Mouse (Mus musculus): ENCODE measurements around the gene Bbs5. TPM values are rescaled to one million over a fixed set of nuclear protein-coding genes. Genes with fewer than 3 reads are reported as not detected.
A peak's percentile ranks its signal among the peaks of the same experiment; 100 is the strongest.
"Not testable (repeated sequence)": the region's sequence is repeated elsewhere in the genome, so short reads cannot be mapped to it uniquely, and the experiment has no call there.

Gene Bbs5
- total and polyA plus RNA-seq, 2 experiments, result 0.49 to 4.5 TPM

DNA sequence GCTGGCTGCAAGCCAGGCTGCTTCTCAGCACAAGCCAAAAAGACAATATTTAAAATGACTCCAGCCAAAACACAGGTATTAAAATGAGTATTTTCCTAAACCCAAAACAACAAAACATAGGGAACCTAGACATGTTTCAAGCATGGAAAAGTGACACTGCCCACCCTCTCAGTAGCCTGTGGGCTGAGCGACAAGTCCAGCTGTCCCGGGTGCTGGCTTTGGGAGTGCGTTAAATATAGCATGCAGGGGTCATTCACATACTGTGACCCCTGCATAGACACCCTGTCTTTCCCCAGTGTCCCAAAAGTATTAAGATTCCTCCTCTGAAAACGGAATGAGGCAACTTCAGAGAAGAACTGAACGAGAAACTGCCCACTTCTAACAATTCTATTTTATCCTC lies 26.8 kb downstream of the Bbs5 start:
- Histone ChIP-seq H3K27me3 (ENCODE audit: control insufficient read depth, insufficient read depth, low read length) (no peaks in the 10 kb centered on the region), H3K4me1 (ENCODE audit: control insufficient read depth, insufficient read depth, low read length) (no peaks in the 10 kb centered on the region), H3K9ac (ENCODE audit: low read depth, low read length) (no peak overlapping the region), H3K36me3 (ENCODE audit: control insufficient read depth, insufficient read depth, low read length) (peaks cover 4% of the 10 kb centered on the region; the same call in 1 of the 2 replicates), H3K79me2 (ENCODE audit: control insufficient read depth, insufficient read depth, low read length) (no peaks in the 10 kb centered on the region), H3K4me3 (ENCODE audit: insufficient read depth, low read depth, low read length) (no peak overlapping the region), H3K27ac (replicated peaks; ENCODE audit: insufficient read depth, low read depth, low read length) (no peak overlapping the region)
- 73% methylated on average over 5 of the region's 5 CpGs for WGBS
- no peak for DNase-seq (ENCODE audit: extremely low read depth, low read depth, low spot score)
- no peak for TF ChIP-seq CTCF (IDR thresholded peaks at IDR 0.05; ENCODE audit: low read depth, low read length)
- TF ChIP-seq POLR2A (IDR thresholded peaks at IDR 0.05; ENCODE audit: extremely low read depth, insufficient read depth, low read length), result no peak

DNA sequence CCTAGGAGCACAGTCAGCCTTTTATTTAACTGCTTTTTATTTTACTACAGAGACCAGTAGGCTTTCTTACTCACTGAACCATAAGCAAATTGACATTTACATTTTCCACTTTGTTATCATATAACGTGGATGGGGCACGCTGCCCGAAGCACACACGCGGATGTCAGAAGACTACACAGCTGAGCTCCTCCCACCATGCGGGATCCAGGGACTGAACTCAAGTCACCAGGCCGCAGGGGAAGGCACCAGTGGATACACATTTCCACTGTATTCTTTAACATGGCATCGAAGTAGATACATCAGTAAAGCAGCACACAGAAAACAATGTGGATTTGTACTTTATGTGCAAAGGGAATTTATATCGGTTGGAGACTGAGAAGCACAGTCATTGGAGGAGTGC lies 28.3 kb downstream of the Bbs5 start:
- Histone ChIP-seq H3K27ac (replicated peaks; ENCODE audit: insufficient read depth, low read depth, low read length) (no peak overlapping the region), H3K36me3 (ENCODE audit: control insufficient read depth, insufficient read depth, low read length) (peaks cover under 1% of the 10 kb centered on the region; the same call in 1 of the 2 replicates), H3K4me3 (ENCODE audit: insufficient read depth, low read depth, low read length) (no peak overlapping the region), H3K79me2 (ENCODE audit: control insufficient read depth, insufficient read depth, low read length) (no peaks in the 10 kb centered on the region), H3K9ac (ENCODE audit: low read depth, low read length) (no peak overlapping the region), H3K4me1 (ENCODE audit: control insufficient read depth, insufficient read depth, low read length) (no peaks in the 10 kb centered on the region), H3K27me3 (ENCODE audit: control insufficient read depth, insufficient read depth, low read length) (no peaks in the 10 kb centered on the region)
- DNase-seq (ENCODE audit: extremely low read depth, low read depth, low spot score), result no peak
- 94% methylated on average over 9 of the region's 9 CpGs for WGBS
- TF ChIP-seq CTCF (IDR thresholded peaks at IDR 0.05; ENCODE audit: low read depth, low read length) (no peak), POLR2A (IDR thresholded peaks at IDR 0.05; ENCODE audit: extremely low read depth, insufficient read depth, low read length) (no peak)

DNA sequence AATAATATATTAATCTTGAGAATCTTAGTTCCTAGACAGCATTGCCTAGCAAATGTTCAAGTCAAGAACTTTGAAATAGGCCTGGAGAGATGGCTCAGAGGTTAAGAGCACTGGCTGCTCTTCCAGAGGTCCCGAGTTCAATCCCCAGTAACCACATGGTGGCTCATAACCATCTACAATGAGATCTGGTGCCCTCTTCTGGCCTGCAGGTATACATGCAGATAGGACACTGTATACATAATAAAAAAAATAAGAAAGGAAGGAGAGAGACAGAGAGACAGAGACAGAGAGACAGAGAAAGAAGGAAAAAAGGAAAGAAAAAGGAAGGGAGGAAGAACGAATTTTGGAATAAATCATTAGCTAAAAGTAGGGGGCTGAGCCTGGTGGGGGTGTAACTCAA lies 29.7 kb downstream of the Bbs5 start:
- 51% methylated on average over 2 of the region's 2 CpGs for WGBS
- H3K36me3 ChIP-seq (ENCODE audit: control insufficient read depth, insufficient read depth, low read length), result no peaks in the 10 kb centered on the region
- no peaks in the 10 kb centered on the region for H3K27me3 ChIP-seq (ENCODE audit: control insufficient read depth, insufficient read depth, low read length)
- no peak overlapping the region for H3K4me3 ChIP-seq (ENCODE audit: insufficient read depth, low read depth, low read length)
- no peak overlapping the region for H3K27ac ChIP-seq (replicated peaks; ENCODE audit: insufficient read depth, low read depth, low read length)
- no peak for DNase-seq (ENCODE audit: extremely low read depth, low read depth, low spot score)
- no peaks in the 10 kb centered on the region for H3K79me2 ChIP-seq (ENCODE audit: control insufficient read depth, insufficient read depth, low read length)
- no peak overlapping the region for H3K9ac ChIP-seq (ENCODE audit: low read depth, low read length)
- no peaks in the 10 kb centered on the region for H3K4me1 ChIP-seq (ENCODE audit: control insufficient read depth, insufficient read depth, low read length)
- no peak for TF ChIP-seq CTCF (IDR thresholded peaks at IDR 0.05; ENCODE audit: low read depth, low read length)

DNA sequence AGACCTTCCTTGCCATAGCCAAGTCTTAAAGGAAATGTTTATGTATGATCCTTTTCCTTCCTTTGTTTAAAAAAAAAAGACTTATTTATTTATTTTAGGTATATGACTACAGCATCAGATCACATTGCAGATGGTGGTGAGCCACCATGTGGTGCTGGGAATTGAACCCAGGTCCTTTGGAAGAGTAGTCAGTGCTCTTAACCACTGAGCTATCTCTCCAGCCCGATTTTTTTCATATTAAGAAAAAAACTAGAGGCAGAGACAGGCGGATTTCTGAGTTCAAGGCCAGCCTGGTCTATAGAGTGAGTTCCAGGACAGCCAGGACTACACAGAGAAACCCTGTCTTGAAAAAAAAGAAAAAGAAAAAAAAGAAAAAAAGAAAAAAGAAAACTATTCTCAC lies 30.2 kb downstream of the Bbs5 start:
- H3K4me3 ChIP-seq (ENCODE audit: insufficient read depth, low read depth, low read length); H3K4me1 ChIP-seq (ENCODE audit: control insufficient read depth, insufficient read depth, low read length); H3K27ac ChIP-seq (replicated peaks; ENCODE audit: insufficient read depth, low read depth, low read length); DNase-seq (ENCODE audit: extremely low read depth, low read depth, low spot score); H3K27me3 ChIP-seq (ENCODE audit: control insufficient read depth, insufficient read depth, low read length); H3K9ac ChIP-seq (ENCODE audit: low read depth, low read length); H3K36me3 ChIP-seq (ENCODE audit: control insufficient read depth, insufficient read depth, low read length); H3K79me2 ChIP-seq (ENCODE audit: control insufficient read depth, insufficient read depth, low read length): not testable (repeated sequence)
- 89% methylated on average over 2 of the region's 2 CpGs for WGBS

DNA sequence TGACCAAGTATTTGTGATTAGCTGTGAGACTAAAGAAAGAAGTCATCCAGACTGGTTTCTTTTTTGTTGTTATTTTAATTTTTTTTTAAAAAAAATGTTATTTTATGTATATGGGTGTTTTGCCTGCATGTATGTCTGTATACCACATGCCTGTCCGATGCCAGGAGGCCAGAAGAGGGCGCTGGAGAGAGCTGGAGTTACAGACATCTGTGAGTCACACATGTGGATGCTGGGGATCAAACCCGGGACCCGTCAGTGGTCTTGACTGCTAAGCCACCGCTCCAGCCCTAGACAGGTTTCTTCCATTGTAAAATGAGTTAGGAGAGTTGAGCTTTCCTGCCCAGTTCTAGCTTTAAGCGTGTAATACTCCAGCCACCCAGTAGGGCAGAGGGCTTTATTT lies 33.0 kb downstream of the Bbs5 start:
- Histone ChIP-seq H3K27ac (replicated peaks; ENCODE audit: insufficient read depth, low read depth, low read length) (no peak overlapping the region), H3K4me3 (ENCODE audit: insufficient read depth, low read depth, low read length) (no peak overlapping the region), H3K79me2 (ENCODE audit: control insufficient read depth, insufficient read depth, low read length) (no peaks in the 10 kb centered on the region), H3K27me3 (ENCODE audit: control insufficient read depth, insufficient read depth, low read length) (no peaks in the 10 kb centered on the region), H3K9ac (ENCODE audit: low read depth, low read length) (no peak overlapping the region), H3K36me3 (ENCODE audit: control insufficient read depth, insufficient read depth, low read length) (no peaks in the 10 kb centered on the region), H3K4me1 (ENCODE audit: control insufficient read depth, insufficient read depth, low read length) (no peaks in the 10 kb centered on the region)
- DNase-seq (ENCODE audit: extremely low read depth, low read depth, low spot score), result no peak
- 63% methylated on average over 6 of the region's 6 CpGs for WGBS
- peak; percentile 17; the same call in 1 of the 2 replicates for TF ChIP-seq CTCF (IDR thresholded peaks at IDR 0.05; ENCODE audit: low read depth, low read length)
- TF ChIP-seq POLR2A (IDR thresholded peaks at IDR 0.05; ENCODE audit: extremely low read depth, insufficient read depth, low read length), result no peak

DNA sequence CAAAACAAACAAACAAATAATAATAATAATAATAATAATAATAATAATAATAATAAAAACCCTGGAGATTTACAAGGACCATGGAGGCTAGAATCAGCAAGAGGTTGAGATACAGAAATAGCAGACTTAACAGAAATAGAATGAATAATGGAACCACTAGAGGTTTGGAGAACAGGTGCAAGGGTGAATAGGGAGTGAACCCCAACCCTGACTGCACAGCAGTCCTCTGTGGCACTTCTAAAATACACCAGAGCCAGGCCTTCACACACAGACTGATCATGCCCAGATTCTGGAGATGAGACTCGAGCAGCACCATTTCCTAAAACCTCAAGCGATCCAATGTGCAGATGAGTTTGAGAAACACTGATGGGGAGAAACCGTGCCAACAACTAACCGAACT lies 35.0 kb downstream of the Bbs5 start:
- Histone ChIP-seq H3K36me3 (ENCODE audit: control insufficient read depth, insufficient read depth, low read length) (peaks cover under 1% of the 10 kb centered on the region; the same call in 1 of the 2 replicates), H3K27me3 (ENCODE audit: control insufficient read depth, insufficient read depth, low read length) (no peaks in the 10 kb centered on the region), H3K4me1 (ENCODE audit: control insufficient read depth, insufficient read depth, low read length) (no peaks in the 10 kb centered on the region), H3K27ac (replicated peaks; ENCODE audit: insufficient read depth, low read depth, low read length) (no peak overlapping the region), H3K4me3 (ENCODE audit: insufficient read depth, low read depth, low read length) (no peak overlapping the region), H3K79me2 (ENCODE audit: control insufficient read depth, insufficient read depth, low read length) (no peaks in the 10 kb centered on the region), H3K9ac (ENCODE audit: low read depth, low read length) (no peak overlapping the region)
- no peak for TF ChIP-seq POLR2A (IDR thresholded peaks at IDR 0.05; ENCODE audit: extremely low read depth, insufficient read depth, low read length)
- TF ChIP-seq CTCF (IDR thresholded peaks at IDR 0.05; ENCODE audit: low read depth, low read length), result no peak
- WGBS, result 96% methylated on average over 4 of the region's 4 CpGs
- no peak for DNase-seq (ENCODE audit: extremely low read depth, low read depth, low spot score)

Measured in liver, adult 2 months (tissue).